Mouse (Mus musculus) lung, postnatal 25 days (tissue): ENCODE results near the gene Prox1.

Experiments
- DNase-seq: peaks from one replicate; pipeline ENCODE4 v3.0.0; 2022; ENCODE audit warnings: low spot score

The Prox1 gene

DNA sequence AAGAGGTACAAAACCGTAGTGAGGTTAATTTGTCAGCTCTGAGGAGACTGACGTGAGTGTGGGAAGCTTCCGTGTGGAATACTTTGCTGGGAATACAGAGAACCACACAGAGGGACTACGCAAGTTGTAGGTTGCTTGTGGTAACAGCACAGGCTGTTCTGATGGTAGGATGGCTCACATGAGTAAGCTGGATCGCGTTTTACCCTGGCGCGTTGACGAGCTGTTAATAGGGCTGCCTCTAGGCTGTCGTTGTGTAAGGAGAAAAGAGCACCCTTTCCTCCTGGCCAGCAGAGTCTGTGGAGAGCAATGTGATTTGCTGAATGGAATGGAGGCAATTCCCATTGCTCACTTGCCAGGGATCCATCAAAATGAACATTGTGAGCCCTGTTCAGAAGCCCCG is 93.9 kb downstream of the Prox1 start:
- no peak for DNase-seq
